ENCODE assay signal across 1 mouse cellular context in the genomic region with DNA sequence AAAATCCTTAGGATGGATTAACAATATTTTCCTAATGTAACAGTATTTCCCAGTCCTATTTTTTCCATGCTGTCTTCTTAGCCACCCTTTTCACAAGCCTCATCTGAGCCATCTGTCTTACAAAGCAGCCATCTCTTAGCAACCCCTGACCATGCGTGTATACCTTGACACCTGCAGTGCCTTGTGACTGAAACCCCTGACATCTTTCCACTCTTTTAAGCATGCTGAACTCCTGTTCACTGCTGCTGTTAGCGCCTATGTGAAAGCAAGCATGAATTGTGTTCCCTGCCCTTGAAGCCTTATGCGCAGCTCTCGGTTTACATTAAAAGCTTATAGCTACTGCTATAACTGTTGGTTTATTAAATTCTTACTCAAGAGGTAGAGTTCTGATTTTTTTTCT.
A peak's percentile ranks its signal among the peaks of the same experiment; 100 is the strongest.
TF ChIP-seq lines count a peak whose summit lies in the region.

No protein-coding gene starts in this region.

TF ChIP-seq in CH12.LX, 34 proteins besides CTCF, POLR2A, EP300 and RAD21 (continued from another document):
- peak; percentile 86 for TF ChIP-seq IRF4 (IDR thresholded peaks at IDR 0.05; ENCODE audit: low read depth, low read length)
- 0 out of 2 replicates have a peak, but pooled peaks have one; percentile 56 for TF ChIP-seq RCOR1 (conservative IDR thresholded peaks at IDR 0.05; ENCODE audit: low read depth, low read length)
- TF ChIP-seq TCF12 (IDR thresholded peaks at IDR 0.05; ENCODE audit: low read depth, low read length), result peak; percentile 77
- TF ChIP-seq MYC (IDR thresholded peaks at IDR 0.05; ENCODE audit: low read depth, low read length), result peak; percentile 91
- TF ChIP-seq NRF1 (IDR thresholded peaks at IDR 0.05; ENCODE audit: low read depth, low read length), result no peak
- TF ChIP-seq MEF2A (IDR thresholded peaks at IDR 0.05; ENCODE audit: borderline replicate concordance, low read depth, low read length), result peak; percentile 83
- TF ChIP-seq JUN (IDR thresholded peaks at IDR 0.05; ENCODE audit: insufficient read depth, low read depth, low read length), result no peak
- no peak for TF ChIP-seq ZC3H11A (IDR thresholded peaks at IDR 0.05; ENCODE audit: low read depth, low read length)
- TF ChIP-seq ZNF384 (IDR thresholded peaks at IDR 0.05; ENCODE audit: low read depth, low read length), result no peak
- peak; percentile 76 for TF ChIP-seq BHLHE40 (IDR thresholded peaks at IDR 0.05; ENCODE audit: low read depth, low read length)
- TF ChIP-seq CHD2 (IDR thresholded peaks at IDR 0.05; ENCODE audit: low read length), result no peak
- peak; percentile 63 for TF ChIP-seq MXI1 (IDR thresholded peaks at IDR 0.05; ENCODE audit: low read depth, low read length)
- TF ChIP-seq ZMIZ1 (IDR thresholded peaks at IDR 0.05; ENCODE audit: low read depth, low read length), result no peak
- peak; percentile 76 for TF ChIP-seq SIN3A (IDR thresholded peaks at IDR 0.05; ENCODE audit: low read length)
- TF ChIP-seq JUND (conservative IDR thresholded peaks at IDR 0.05; ENCODE audit: low read depth, low read length), result no peak
- no peak for TF ChIP-seq PAX5 (IDR thresholded peaks at IDR 0.05; ENCODE audit: low read length)
